Mouse (Mus musculus) gastrocnemius, postnatal 14 days (tissue): Measurements from ENCODE around the gene Ankrd26. TPM values are rescaled to one million over a fixed set of nuclear protein-coding genes. Genes with fewer than 3 reads are reported as not detected.
"Not testable (repeated sequence)": the region's sequence is repeated elsewhere in the genome, so short reads cannot be mapped to it uniquely, and the experiment has no call there.

Experiments used
- DNase-seq: peaks from one replicate; pipeline ENCODE4 v3.0.0; 2021; ENCODE audit warnings: mixed read lengths
- intact Hi-C: fragments of 180-260 bp; cut with DNase I; formaldehyde crosslinking; loops from one replicate; pipeline ENCODE4 v1.15.1; 2025; ENCODE audit warnings: low total_unique reads
- long read RNA-seq, 2 experiments: library from polyadenylated mRNA; stranded (forward); transcript quantifications; one replicate each; pipeline ENCODE4 v2.0.0; 2021
- total RNA-seq, 2 experiments: library from RNA; stranded (reverse); gene quantifications; 2 replicates each; pipeline ENCODE4 v1.2.3; 2021

Ankrd26 gene
- 1 to 10 TPM; 1.9 TPM for total RNA-seq
- long read RNA-seq, experiment 1, result 0 reads
- long read RNA-seq, experiment 2, partial matches to known transcripts, result 0 of 1 reads
- long read RNA-seq, experiment 2, other reads (novel, unspliced or antisense), result 1 of 1 reads

- intact Hi-C loops, result no loop called here
- DNase-seq, result peak; percentile 93
Measured at GRCm38 (mm10) chr6:118561745-118562609, at the start of gene Ankrd26. Ankrd26 (minus strand) TSS chr6:118562226.

DNA sequence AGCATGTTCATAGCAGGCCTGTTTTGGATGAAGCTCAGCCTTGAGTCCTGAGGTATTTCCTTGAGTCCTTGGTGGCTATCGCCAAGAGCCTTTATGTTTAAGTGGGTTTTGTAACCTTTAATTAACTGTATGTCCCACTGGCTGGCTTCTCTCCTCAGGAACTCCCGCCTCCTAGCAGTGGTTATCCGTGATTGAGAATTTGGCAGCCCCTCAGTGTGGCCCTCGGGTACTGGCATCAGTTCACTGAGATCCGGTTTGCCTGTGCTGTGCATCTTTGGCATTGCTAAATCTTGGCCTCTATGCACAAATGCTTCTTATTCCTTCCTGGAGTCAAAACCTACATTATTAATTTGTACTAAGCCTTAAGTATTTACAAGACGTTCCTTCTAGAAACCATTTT is 46.9 kb upstream of the Ankrd26 start:
- DNase-seq, result no peak
- intact Hi-C loops, result no loop called here

DNA sequence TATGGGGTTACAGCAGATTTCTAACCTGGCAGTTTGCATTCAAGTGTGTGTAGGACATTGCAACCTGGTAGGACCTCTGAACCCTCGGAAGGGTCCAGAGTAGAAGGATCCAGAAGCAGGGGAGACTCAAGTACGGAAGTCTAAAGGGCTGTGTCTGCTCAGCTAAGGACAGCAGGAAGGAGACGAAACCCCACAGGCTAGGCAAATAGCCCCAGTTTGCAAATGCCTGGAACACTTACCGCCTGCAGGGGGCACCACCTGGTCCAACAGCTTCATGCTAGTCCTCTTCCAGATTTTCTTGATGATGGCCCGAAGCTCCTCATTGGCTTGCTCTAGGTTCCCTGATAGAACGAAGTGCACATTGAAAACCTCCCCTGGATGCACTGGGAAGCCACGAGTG is 43.9 kb upstream of the Ankrd26 start:
- intact Hi-C loops, result no loop called here

DNA sequence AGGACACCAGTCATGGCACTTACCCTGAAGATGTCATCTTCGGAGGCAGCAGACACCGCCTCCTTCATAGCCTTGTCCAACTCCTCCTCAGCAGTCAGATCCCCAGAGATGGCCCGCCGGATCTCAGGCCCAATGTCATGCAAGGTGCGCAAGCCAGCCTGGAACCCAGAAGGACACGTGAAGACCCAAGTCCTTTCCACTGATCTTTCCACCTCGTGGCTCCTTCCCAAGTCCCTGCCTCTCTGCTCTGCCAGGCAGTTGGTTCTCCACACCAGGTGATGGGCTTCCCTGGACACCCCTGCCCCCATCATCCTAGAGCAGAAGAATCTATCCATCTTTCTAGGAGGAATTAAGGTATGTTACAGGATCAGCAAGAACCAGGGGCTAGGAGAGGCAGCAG is 41.8 kb upstream of the Ankrd26 start:
- DNase-seq, result no peak
- intact Hi-C loops, result no loop called here

More for the DNA sequence above, 43.9 kb upstream of the Ankrd26 start:
- DNase-seq, result no peak

DNA sequence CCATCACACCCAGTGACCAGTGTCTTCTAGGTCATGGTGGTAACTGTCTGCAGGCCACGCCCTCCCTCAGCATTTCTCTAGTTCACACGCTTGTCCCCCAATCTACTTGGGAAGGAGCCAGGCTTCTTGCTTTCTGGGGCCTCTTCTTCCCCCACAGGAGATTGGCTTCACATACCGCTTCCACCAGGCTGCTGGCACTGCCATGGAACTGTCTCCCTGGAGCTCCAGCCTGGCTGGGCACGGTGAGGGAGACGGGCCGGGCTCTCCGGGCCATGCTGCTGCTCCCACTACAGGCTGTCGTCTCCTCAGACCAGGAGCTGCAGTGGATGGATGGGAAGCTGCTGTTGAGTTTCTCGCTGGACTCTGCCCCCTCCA is 33.6 kb upstream of the Ankrd26 start:
- no peak for DNase-seq
- intact Hi-C loops, result no loop called here

- intact Hi-C loops, result no loop called here
- DNase-seq, result no peak
Measured at GRCm38 (mm10) chr6:118594833-118595680, 33.0 kb upstream of the Ankrd26 start.

GRCm38 (mm10) chr6:118594070-118594469 is 32.0 kb upstream of the Ankrd26 start:
- intact Hi-C loops, result no loop called here
- DNase-seq, result no peak

GRCm38 (mm10) chr6:118593377-118594061 is 31.5 kb upstream of the Ankrd26 start:
- DNase-seq, result no peak
- intact Hi-C loops, result no loop called here

GRCm38 (mm10) chr6:118592662-118593376 is 30.8 kb upstream of the Ankrd26 start:
- intact Hi-C loops, result no loop called here

GRCm38 (mm10) chr6:118578741-118579140 is 16.7 kb upstream of the Ankrd26 start:
- intact Hi-C loops, DNase-seq: not testable (repeated sequence)

More at GRCm38 (mm10) chr6:118592662-118593376, 30.8 kb upstream of the Ankrd26 start:
- no peak for DNase-seq

DNA sequence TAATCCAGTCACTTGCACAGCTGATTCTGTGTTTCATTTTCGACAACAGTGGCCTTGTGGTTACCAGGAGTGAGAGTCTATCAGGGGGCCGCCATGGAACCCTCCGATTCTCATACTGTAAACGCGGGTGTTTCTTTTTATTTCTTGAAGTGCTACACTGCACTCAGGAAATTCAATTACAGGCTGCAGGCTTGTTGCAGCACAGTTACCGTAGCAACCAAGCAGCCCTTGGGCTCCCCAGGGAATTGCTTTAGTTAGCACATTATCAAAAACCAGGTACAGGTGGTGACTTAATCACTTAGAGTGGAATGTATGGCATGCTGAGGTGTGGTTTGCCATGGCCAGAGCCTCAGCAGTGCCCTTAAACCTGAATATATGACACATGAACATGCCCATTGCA is 12.3 kb upstream of the Ankrd26 start:
- no peak for DNase-seq
- intact Hi-C loops, result no loop called here

DNA sequence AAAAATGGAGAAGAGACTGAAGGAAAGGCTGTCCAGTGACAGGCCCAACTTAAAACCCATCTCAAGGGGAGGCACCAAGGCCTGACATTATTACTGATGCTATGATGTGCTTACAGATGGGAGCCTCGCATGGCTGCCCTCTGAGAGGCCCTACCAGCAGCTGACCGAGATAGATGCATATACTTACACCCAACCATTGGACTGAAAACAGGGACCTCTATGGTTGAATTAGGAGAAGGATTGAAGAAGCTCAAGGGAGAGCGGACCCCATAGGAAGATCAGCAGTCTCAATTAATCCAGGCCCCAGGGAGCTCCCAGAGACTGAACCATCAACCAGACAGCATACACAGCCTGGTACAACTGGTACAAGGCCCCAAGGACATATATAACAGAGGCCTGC is 5.8 kb upstream of the Ankrd26 start:
- intact Hi-C loops, result no loop called here
- DNase-seq, result no peak

DNA sequence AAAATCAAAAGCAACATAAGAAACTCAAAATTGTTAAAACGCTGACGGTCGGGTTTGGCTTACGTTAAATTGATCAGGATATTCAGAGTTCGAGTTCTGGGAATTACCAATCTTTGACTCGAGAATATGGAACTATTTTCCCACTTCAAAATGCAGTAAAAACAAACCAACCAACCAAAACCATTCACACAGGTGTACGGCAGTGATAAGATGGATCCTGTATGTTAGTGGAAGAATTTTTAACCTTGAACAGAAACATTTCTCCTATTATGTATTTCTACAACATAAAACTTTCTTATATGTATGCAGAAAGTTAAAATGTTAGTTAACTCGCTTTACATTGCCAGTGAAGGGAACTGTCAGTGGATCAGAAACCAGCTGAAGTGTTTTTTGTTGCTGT is 801 bp downstream of the Ankrd26 start:
- intact Hi-C loops, result no loop called here
- no peak for DNase-seq

DNA sequence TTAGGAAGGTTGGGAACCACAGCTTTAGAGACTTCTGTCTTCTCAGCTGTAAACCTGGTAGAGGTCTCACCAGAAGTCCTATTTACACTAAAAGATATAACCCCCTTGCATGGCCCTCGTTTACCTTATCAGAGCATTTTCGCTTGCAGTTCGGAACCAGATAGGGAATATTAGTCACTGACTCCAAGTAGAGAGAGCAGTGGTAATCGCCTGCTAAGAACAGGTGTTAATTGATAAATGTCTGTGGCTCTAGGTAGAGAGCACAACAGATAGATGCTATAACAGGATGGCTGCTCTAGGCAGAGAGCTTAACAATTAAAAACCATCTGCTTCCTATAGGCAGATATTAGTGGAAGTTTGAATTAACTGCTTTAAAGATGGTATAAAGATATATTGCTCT is 23.4 kb downstream of the Ankrd26 start:
- intact Hi-C loops, result no loop called here

GRCm38 (mm10) chr6:118537201-118537600 is 24.8 kb downstream of the Ankrd26 start:
- DNase-seq, intact Hi-C loops: not testable (repeated sequence)

More for the DNA sequence above, 23.4 kb downstream of the Ankrd26 start:
- DNase-seq, result no peak

DNA sequence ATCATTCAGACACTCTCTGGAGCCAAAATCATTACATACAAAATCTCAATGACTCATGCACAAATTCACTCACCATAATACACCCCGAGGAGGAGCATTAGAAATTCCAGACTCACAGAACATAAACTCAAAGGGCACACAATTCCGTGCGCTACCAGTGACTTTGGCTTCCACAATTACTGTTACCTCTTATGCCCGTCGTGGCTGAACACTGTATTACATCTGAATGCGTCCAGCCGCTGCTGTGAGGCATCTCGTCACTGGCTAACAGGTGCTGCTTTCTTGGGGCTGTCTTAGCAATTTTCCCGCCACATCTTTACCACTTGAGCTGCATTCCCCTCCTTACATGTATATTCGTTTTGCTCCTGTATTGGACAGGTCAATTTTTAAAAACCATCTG is 26.7 kb downstream of the Ankrd26 start:
- intact Hi-C loops, result no loop called here
- DNase-seq, result no peak

GRCm38 (mm10) chr6:118533381-118533780 is 28.6 kb downstream of the Ankrd26 start:
- intact Hi-C loops, result no loop called here
- DNase-seq, result no peak

DNA sequence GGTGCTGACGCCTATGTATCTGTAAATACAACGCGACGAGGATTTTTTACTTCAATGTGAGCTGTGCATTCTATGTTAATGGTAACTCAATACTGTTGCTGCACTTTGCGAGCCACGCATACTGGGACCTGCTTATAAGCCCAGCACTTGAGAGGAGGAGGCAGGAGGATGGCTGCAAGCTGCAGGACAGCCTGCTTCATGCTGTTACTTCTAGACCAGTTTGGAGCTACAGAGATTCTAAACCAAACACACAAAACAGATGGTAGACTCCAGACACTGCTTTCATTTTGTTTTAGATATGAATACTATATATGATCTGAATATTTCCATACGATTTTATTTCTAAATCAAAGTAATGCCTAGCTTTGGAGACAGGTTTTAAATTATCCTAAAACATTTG is 41.4 kb downstream of the Ankrd26 start:
- no peak for DNase-seq
- intact Hi-C loops, result no loop called here

- intact Hi-C loops, result no loop called here
- DNase-seq, result no peak
Measured at GRCm38 (mm10) chr6:118513335-118514012, 48.6 kb downstream of the Ankrd26 start.
